Mouse (Mus musculus) granulocyte monocyte progenitor cell, adult 5-6 weeks (primary cell): Measurements from ENCODE around the gene Pcyt1a. TPM values are rescaled to one million over a fixed set of nuclear protein-coding genes. Genes with fewer than 3 reads are reported as not detected.
A peak's percentile ranks its signal among the peaks of the same experiment; 100 is the strongest.

Experiments used
- ATAC-seq: replicated peaks from 2 replicates; pipeline ENCODE4 v1.8.0; 2016; ENCODE audit warnings: mild to moderate bottlenecking, moderate TSS enrichment, inconsistent platforms; ENCODE audit not compliant: poor library complexity, severe bottlenecking
- total RNA-seq, 2 experiments: library from RNA; stranded (forward) in 1 of 2; stranded (reverse) in 1 of 2; fragments of 200-712, 200-1000 nt in 1 of 2; fragments of >200 nt in 1 of 2; fragmentation: Nextera tagmentation in 1 of 2; gene quantifications; 2 replicates each; pipeline ENCODE4 v1.2.3; 2014 to 2017

Gene Pcyt1a
- total RNA-seq, 2 experiments from 2014 or later = 53.2 to 79.3 TPM

GRCm38 (mm10) chr16:32508035-32508434, 77.3 kb downstream of the Pcyt1a start:
- ATAC-seq = no peak

GRCm38 (mm10) chr16:32508506-32509065, 77.9 kb downstream of the Pcyt1a start:
- ATAC-seq = no peak

- ATAC-seq = peak; percentile 52
Observed at GRCm38 (mm10) chr16:32509066-32509942, 78.6 kb downstream of the Pcyt1a start.

- ATAC-seq = no peak
Observed at GRCm38 (mm10) chr16:32510399-32511337, 79.9 kb downstream of the Pcyt1a start.

GRCm38 (mm10) chr16:32511338-32511734, 80.6 kb downstream of the Pcyt1a start:
- no peak for ATAC-seq

GRCm38 (mm10) chr16:32511827-32512490, 81.2 kb downstream of the Pcyt1a start:
- ATAC-seq = no peak

- no peak for ATAC-seq
Observed at GRCm38 (mm10) chr16:32512921-32513320, 82.2 kb downstream of the Pcyt1a start.

GRCm38 (mm10) chr16:32513401-32513800, 82.7 kb downstream of the Pcyt1a start:
- no peak for ATAC-seq

GRCm38 (mm10) chr16:32513948-32514347, 83.2 kb downstream of the Pcyt1a start:
- no peak for ATAC-seq

- no peak for ATAC-seq
Observed at GRCm38 (mm10) chr16:32516006-32516962, 85.6 kb downstream of the Pcyt1a start.

GRCm38 (mm10) chr16:32517785-32518481, 87.2 kb downstream of the Pcyt1a start:
- ATAC-seq = no peak

- 0 out of 2 replicates have a peak, but pooled peaks have one; percentile 2 for ATAC-seq
Observed at GRCm38 (mm10) chr16:32519656-32520371, 89.1 kb downstream of the Pcyt1a start.

- peak; percentile 79 for ATAC-seq
Observed at GRCm38 (mm10) chr16:32520372-32520748, 89.6 kb downstream of the Pcyt1a start.

GRCm38 (mm10) chr16:32522578-32523194, 92.0 kb downstream of the Pcyt1a start:
- ATAC-seq = no peak

GRCm38 (mm10) chr16:32523462-32524243, 92.9 kb downstream of the Pcyt1a start:
- ATAC-seq = no peak

- ATAC-seq = no peak
Observed at GRCm38 (mm10) chr16:32524244-32524615, 93.5 kb downstream of the Pcyt1a start.
